Mouse (Mus musculus): Measurements from ENCODE around the gene Cotl1.

Gene Cotl1

DNA sequence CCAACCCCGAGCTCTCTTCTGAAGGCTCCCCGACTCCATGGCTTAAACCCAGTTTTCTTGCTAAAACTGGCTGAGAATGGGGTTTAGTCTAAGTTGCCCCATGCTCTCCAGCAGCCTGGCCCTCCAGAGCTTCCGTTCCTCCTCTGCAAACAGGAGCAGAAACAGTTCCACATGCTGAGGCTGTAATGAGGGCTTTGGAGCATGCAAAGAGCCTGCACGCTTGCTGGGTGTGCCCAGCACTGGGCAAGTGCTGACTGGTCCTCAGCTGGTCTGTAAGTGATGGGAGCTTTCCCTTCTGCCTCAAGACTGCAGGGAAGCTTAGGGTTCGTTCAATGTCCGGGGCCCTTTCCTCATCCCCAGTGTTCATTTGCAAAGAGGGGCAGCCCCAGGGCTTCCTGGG, 24.1 kb downstream of the Cotl1 start:
- no peak for DNase-seq

DNA sequence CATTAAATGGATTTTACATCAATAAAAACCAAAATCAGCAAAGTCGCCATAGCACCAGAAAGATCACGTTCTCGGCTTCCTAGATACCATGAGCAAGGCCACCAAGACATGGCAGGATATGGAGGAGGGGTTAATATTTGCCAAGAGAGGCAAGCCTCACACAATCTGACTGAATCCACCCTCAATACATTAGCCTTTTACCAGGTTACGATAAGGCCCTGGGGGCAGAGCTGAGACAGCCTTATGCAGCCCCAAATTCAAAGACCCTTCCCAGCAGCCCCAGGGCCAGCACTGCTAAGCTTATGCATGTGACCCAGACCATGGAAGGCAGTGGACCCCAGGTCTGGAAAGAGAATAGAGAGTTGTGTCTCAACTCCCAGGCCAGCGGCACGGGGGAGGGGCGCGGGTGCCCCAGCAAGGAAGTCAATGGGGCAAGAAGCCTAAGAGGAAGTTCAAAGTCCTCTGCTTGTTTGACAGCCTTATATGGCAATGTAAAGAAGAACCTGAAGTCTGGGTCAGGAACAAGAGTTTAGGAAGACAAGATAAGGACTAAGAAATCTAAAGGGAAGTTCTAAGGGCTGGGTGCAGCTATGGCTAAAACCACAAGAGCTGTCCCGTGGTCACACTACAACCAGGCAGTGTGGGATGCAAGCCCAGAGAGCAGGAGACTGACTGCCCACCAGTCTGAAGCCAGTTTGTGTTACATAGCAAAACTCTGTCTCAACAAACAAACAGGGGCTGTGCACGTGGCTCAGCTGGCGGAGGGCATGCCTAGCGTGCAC, 27.5 kb downstream of the Cotl1 start:
- peak; percentile 70 to 75 for DNase-seq

GRCm38 (mm10) chr8:119811925-119812324, 28.4 kb downstream of the Cotl1 start:
- peak; percentile 52 to 65 for DNase-seq

- no peak for DNase-seq
These were observed 29.3 kb downstream of the Cotl1 start for GRCm38 (mm10) chr8:119810953-119811499.

DNA sequence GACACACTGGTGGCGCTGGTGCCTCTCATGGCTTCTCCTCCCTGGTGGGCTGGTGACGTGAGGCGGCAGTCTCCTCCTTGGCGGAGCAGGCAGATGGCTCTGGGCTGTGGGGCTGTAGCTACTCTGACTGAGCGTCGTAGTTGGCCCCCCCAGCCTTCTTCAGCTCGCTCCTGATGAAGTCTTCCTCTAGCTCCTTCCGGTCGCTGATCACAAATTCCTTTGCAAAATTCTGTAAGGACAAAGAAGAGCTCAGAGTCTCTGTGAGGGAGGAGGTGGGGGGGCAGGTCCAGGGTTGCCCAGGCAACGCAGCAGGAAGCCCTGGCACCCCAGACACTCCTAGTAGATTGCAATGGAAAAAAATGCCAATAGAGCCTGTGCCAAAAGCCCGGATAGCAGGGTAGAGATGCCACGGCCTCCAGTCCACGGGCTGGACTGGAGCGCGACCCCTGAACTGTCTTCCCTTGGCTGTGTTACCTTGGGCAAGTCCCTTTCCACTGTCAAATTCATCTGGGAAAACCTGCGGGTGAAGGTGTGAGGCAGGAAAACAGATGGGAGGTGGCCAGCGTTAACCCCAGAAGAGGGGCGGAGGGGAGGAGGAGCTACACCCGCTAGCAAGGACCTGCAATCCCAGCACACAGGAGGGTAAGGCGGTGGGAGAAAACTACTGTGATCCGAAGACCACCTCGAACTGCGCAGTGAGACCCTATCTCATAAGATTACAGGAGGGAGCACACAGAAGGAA, 30.0 kb downstream of the Cotl1 start:
- no peak for DNase-seq

DNA sequence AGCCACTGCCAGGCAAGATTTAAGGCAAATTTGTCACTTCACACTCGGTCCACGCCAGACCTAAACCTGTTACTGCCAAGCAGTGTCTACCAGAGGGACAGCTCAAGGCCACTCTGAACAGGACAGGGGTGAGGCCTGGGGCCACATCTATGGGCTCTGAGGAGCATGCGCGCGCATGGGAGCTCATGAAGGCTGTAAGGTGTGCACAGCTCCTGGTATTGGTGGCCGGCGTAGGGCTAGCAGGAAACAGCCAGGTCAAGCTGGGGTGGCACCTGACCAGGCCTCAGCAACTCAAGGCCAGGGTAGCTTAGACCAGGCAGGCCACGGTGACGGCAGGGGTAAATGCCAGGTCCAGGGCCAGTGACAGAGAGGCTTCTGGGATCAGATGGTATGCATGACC, 30.7 kb downstream of the Cotl1 start:
- no peak for DNase-seq

- no peak for DNase-seq
These were observed 32.7 kb downstream of the Cotl1 start for GRCm38 (mm10) chr8:119807687-119808086.

- DNase-seq, result peak; percentile 61 to 73
These were observed 33.7 kb downstream of the Cotl1 start for GRCm38 (mm10) chr8:119806422-119807263.

- DNase-seq, result no peak
These were observed 35.1 kb downstream of the Cotl1 start for GRCm38 (mm10) chr8:119805275-119805674.

DNA sequence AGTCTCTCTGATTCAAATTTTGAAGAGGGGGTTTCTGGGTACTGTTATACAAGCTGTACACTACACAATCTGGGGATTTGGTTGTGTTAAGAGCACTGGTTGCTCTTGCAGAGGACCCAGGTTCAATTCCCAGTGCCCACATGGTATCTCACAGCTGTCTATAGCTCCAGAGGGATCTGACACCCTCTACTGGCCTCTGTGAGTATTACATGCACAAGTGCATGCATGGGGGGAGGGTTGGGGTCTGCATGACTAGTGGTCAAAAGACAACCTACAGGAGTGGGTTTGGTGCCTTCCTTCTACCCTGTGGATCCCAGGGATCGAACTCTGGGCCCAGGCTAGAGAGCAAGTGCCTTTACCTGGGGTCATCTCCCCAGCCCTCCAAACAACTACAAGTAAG, 37.8 kb downstream of the Cotl1 start:
- DNase-seq, result no peak

GRCm38 (mm10) chr8:119801168-119801567, 39.2 kb downstream of the Cotl1 start:
- DNase-seq, result no peak

DNA sequence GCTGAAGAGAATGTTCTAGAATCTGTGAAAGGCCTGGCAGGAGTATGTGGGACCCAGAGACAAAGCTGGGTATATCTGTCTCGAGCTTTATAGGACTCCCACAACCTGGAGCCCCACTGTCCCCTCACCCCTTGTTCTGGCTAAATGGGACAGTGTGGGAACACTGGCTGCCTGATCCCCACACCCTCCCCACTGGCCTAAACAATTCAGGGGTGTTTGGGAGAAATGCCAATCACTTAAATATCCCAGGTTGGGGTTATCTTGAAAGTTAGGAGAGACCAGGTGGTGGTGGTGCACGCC, 41.4 kb downstream of the Cotl1 start:
- no peak for DNase-seq

DNA sequence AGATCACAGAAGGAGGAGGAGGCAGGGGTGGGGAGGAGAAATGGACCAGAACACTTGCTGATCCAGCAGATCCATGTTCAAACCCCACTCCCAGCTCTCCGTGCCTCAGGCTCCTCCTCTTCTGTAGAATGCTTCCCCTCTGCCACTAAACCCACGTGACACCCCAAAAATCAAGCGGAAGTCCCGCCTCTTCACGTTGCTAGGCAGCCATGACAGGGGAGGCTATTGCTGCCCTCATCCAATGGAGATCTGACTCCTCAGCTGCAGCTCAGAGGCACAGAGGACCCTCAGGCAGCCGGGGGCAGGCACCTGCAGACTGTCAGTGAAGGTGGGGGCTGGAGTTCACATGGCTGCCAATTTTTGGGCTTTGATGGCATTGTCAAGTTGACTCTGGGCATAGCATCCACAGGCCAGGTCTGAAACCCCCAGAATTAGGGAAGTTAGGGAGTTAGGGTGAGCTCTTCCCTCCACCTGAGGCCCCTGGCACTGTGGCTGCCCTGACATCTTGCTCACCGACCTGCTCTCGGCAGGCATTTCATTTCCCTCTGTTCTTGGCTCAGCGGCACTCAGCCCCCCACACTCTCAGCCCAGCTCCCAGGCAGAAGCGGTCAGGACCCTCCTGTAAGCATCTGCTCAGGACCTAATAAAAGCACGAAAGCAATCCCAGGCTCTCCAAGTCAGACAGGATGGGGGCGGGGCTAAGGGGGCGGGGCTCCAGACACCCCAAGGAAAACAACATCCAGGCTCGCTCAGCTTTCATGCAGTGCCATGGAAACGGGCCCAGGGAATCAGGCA, 42.0 kb downstream of the Cotl1 start:
- DNase-seq, result peak; percentile 72 to 73

GRCm38 (mm10) chr8:119795651-119796050, 44.7 kb downstream of the Cotl1 start:
- no peak for DNase-seq

DNA sequence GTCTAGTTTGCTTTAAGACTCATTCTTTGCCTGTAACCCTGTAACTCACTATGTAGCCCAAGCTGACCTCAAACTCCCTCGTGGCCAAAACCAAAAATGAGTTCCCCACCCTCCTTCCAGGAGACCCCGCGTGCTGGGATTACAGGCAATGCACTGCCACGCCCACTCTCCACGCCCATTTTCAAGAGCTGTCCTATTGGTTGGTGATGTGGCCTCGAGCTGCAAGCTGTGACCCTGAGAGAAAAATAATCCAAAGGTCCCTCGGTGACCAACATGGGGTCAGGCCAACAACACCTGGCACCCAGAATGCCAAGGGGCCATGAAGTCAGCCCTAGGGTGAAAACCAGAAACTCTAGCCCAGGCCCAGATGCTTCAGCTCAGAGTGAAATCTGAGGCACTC, 45.7 kb downstream of the Cotl1 start:
- no peak for DNase-seq

- DNase-seq, result peak; percentile 75
These were observed 48.3 kb downstream of the Cotl1 start for GRCm38 (mm10) chr8:119791804-119792704.

- DNase-seq, result no peak
These were observed 50.8 kb downstream of the Cotl1 start for GRCm38 (mm10) chr8:119789581-119789980.

DNA sequence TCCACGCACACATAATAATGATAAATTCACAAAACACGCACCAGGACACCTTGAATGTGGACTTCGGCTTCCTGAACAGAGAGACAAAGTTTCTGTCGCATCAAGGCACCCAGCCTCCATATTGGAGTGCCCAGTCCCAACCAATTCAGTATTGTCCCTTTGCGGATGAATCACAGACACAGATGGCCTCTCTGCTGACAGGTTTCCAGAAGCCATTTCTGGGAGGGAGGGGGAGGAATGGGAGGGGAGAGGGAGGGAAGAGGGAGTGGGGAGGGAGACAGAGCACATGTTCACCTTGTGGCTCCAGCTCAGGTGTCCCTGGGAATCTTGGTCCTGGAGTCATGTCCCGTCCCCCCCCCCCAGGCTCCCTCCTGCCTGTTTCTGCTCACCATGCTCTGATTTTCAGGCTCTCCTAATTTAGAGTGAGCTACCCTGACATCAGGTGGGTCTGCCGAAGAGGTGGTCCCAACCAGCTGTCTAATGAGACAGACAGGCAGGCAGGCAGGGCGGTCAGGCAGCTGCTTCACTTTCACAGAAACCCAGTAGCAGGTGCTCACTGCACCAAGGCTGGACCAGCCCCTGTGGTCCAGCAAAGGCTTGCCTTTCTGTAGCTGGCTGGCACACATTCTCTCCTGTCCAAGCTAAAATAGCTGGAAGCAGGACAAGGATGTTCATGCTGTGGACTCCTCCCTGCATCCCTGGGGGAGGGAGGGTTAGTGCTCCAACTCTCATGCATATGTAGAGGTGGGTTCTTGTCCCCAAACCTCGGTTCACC, 51.5 kb downstream of the Cotl1 start:
- DNase-seq, result no peak

GRCm38 (mm10) chr8:119787341-119787740, 53.0 kb downstream of the Cotl1 start:
- no peak for DNase-seq

GRCm38 (mm10) chr8:119786871-119787270, 53.5 kb downstream of the Cotl1 start:
- DNase-seq, result no peak
